Mouse (Mus musculus) R1 (cell line): Measurements from ENCODE around the gene Lmx1a.

Experiments used
- DNase-seq: peaks from one replicate; pipeline ENCODE4 v3.0.0-alpha.2; 2018; ENCODE audit warnings: low read depth, low spot score

The Lmx1a gene

DNA sequence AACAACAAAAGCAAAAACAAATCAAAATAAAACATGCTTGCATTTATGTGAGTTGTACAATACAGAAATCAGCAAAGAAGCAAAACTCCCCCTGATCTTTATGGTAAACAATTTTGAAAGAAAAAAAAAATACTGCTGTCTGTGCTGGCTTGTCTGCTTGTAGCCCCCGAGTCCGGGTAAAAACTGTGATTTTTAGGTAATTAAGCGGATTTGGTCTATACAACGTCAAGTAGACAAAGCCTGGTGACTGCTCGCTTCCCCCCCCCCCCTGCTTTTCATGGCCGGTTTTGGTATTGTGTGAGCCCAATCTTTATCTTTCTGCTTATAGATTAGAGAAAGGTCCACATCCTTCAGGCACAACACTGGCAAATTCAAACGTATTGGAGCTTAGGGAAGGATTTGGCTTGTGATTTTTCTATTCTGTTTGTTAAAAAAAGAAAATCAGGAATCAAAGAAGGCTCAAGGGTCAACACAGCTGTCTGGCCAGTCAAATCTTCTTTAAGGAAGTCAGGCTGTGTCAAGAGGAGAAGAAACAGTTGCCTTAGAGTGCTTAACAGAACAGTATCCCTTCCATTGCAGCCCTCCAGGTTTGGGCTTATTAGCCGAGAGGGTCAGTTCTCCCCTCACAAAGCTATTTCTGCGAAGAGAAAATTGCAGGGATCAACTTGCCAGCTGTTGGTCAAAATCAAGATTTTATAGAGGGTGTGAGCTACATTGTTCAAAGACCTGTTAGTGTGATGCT lies 4.6 kb downstream of the Lmx1a start:
- no peak for DNase-seq

GRCm38 (mm10) chr1:167694731-167695130 lies 5.7 kb downstream of the Lmx1a start:
- no peak for DNase-seq

GRCm38 (mm10) chr1:167695910-167696459 lies 6.9 kb downstream of the Lmx1a start:
- no peak for DNase-seq

DNA sequence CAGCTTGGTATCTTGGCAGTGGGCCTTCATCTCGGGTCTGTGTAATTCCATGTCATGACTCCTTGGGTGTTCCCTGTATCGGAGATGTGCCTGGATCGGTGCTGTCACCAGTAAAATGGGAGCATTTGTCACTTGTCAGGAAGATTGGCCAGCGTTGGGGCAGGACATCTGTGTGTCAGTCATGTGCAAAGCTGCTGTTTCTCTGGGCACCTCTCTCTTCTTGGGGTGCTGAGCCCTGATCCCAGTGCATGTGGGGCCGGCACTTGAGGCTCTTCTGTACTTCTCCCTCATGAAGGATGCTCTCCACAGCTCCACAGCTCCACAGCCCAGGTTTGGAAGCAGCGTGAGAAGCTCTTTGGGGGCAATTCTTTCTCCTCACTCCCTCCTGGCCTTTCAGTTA lies 10.7 kb downstream of the Lmx1a start:
- DNase-seq: no peak

DNA sequence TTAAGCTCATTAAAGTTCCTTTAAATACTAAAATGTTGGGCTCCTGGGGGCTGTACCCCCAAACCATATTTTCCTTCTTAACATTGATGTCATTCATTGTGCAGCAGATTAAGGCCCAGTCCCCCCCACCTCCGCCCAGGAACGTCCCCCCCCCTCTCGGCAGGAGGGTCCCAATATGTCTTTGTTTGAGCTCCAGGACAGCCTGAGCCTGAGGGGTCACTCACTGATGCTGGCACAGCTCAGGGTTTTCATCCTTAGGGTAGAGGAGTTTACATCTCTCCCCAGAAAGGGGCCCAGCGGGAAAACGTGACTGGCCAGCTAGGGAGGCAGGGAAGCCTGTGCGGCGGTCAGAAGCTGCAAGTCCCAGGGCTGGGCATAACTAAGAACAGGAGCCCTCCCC lies 11.2 kb downstream of the Lmx1a start:
- DNase-seq: no peak

GRCm38 (mm10) chr1:167705527-167705926 lies 16.5 kb downstream of the Lmx1a start:
- DNase-seq: no peak

GRCm38 (mm10) chr1:167708761-167709160 lies 19.7 kb downstream of the Lmx1a start:
- DNase-seq: peak; percentile 71

- DNase-seq: no peak
Observed at GRCm38 (mm10) chr1:167715730-167716341, 26.8 kb downstream of the Lmx1a start.

DNA sequence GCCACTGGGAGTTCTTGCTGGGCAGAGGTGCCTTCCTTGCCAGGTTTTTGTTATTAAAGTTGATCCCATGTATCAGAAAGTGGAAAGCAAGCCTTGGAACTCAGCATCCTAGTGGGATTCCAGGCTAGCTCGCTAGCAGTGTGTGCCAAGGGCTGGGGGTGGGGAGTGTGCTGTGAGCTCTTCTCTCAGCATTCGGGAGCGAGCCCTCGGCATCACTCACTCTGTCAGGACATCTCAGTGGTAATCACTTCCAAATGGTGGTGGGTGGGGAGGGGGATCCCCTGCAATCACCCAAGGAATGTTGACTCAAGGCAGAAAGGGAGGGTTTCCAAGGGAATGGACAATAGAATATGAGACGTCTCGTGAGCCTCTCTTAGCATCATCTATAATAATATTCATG lies 45.4 kb downstream of the Lmx1a start:
- no peak for DNase-seq

GRCm38 (mm10) chr1:167736793-167737192 lies 47.8 kb downstream of the Lmx1a start:
- no peak for DNase-seq

DNA sequence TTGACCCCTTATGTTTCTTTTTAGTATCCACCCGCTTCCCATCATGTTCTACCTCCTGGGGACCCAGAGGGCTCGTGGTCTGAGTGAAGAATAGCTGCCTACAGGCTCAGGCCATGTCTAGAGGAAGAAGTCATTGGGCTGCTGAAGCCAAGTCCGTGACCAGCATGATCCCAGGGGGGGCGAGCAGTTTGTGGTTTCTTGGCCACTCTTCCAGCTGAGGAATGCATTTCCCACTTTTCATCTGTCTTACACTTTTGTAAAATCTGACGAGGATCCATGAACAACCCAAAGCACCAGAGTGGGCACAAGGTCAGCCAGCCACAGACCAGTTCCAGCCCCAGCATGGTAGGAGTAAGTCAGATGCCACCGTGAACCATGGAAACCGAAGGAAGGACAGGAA lies 50.2 kb downstream of the Lmx1a start:
- no peak for DNase-seq

DNA sequence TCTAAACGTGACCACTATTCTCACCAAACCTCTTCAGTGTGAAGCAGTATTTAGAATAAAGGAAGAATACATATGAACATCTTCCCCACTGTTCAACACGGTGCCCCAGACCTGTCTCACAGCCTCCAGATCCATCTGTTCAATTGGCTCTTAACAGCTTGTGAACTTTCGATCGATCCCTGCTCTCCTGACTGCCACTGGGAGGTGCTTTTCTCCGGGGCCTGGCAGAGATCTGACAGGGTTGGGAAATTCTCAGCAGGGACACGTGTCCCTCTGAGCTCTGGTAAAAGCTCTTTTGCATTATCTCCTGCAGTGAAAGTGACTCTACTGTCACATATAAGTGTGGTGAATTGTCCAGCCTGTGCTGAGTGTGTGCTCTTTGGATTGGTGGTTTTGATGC lies 57.6 kb downstream of the Lmx1a start:
- DNase-seq: no peak

- no peak for DNase-seq
Observed at GRCm38 (mm10) chr1:167752661-167753060, 63.6 kb downstream of the Lmx1a start.

DNA sequence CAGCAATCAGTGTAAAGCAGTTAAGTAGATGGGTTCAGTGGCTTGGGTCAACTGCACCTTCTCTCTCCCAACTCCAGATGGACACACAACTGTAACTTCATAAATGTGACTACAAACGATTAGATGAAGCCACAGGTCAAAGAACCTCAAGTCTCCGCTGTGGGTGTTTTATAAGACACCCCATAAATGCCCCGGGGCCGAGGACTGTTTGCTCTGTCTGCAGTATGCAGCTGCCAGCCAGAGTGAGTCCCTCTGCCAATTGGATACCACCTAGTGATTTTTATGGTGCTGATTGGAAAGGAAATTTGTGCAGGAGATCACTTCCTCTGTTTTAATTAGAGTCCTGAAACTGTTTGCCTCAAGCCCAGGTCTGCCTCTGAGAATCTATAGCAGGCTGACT lies 65.0 kb downstream of the Lmx1a start:
- DNase-seq: no peak

- DNase-seq: no peak
Observed at GRCm38 (mm10) chr1:167754636-167755522, 65.8 kb downstream of the Lmx1a start.

- no peak for DNase-seq
Observed at GRCm38 (mm10) chr1:167758208-167758607, 69.2 kb downstream of the Lmx1a start.

- DNase-seq: no peak
Observed at GRCm38 (mm10) chr1:167760307-167760706, 71.3 kb downstream of the Lmx1a start.

- DNase-seq: peak; percentile 3
Observed at GRCm38 (mm10) chr1:167761785-167762223, 72.8 kb downstream of the Lmx1a start.

GRCm38 (mm10) chr1:167766619-167767018 lies 77.6 kb downstream of the Lmx1a start:
- no peak for DNase-seq

DNA sequence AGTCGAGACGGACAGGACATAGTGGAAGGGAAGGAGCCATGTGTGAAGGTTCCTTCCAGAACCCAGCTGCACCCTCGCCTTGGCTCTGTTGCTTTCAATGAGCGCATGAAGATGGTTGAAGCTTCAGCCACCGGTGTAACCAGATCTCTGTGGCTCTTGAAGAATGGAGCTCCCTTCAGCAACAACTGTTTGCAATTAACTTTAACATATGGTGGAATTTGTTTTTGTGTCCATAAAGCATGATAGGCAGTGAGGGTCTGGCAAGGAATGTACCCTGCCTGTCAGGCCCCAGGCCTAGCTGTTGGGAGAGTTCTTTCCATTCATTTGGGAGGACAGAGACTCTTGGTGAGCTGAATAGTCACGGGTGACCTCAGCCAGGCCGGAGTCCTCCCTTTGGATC lies 81.4 kb downstream of the Lmx1a start:
- DNase-seq: no peak

DNA sequence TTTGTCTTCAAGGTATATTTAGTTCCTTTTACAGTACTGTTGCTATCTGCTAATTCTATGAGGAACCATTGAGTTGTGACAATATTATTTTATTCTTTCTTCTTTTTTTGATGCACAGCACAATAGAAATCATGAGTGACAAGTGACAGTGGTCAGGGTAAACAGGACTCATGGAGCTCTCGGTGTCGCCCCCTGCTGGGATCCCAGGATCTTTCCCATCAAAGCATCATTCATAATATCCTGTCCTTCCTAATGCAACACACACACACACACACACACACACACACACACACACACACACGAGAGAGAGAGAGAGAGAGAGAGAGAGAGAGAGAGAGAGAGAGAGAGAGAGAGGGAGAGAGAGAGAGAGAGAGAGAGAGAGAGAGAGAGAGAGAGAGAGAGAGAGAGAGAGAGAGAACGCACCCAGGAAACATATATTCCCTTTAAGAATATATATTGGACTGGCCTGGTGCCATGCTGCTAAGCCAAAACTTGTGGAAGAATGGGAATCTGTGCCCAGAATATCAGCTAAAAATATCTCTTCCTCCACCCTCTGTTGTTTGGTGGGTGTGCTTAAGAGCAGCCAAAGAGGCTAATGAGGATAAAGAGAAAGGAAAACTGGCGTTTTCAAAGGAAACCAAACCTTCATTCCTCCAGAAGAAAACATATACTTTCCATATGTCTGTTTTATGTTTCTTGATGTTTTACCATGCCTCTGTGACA lies 90.9 kb downstream of the Lmx1a start:
- no peak for DNase-seq
